Mouse (Mus musculus) heart, postnatal 14 days (tissue): Measurements from ENCODE around the gene Gtf3c6. TPM values are rescaled to one million over a fixed set of nuclear protein-coding genes. Genes with fewer than 3 reads are reported as not detected.

Experiments
- total RNA-seq, 2 experiments: library from RNA; stranded (reverse); gene quantifications; 2 replicates each; pipeline ENCODE4 v1.2.3; 2021

Gene Gtf3c6
- total RNA-seq, 2 experiments from 2014 or later = 20.9 to 23.5 TPM

Other genes with a start within 250 kb of the Gtf3c6 start
- 1 to 10 TPM; 1.9 to 2.6 TPM for gene Mfsd4b1, start 232.8 kb downstream of the Gtf3c6 start, total RNA-seq
- gene Slc16a10, start 115.8 kb downstream of the Gtf3c6 start, total RNA-seq = 10 to 100 TPM; 22.4 to 24.9 TPM
- gene Rpf2, start 11.1 kb downstream of the Gtf3c6 start, total RNA-seq = 10 to 100 TPM in 1 of 2 experiments, 1 to 10 TPM in 1; 8.2 to 11.2 TPM
- gene Amd1, start 44.1 kb upstream of the Gtf3c6 start, total RNA-seq = 10 to 100 TPM; 77.6 to 84.8 TPM
- 10 to 100 TPM; 14.9 to 15.9 TPM for gene Cdk19, start 81.5 kb upstream of the Gtf3c6 start, total RNA-seq